Mouse (Mus musculus) thymus, postnatal 14 days (tissue): ENCODE data around the gene Mrpl43.
A peak's percentile ranks its signal among the peaks of the same experiment; 100 is the strongest.
"Not testable (repeated sequence)": the region's sequence is repeated elsewhere in the genome, so short reads cannot be mapped to it uniquely, and the experiment has no call there.

Source experiments
- DNase-seq: peaks from one replicate; pipeline ENCODE4 v3.0.0; 2021

Mrpl43 gene

GRCm38 (mm10) chr19:45005957-45006712 is at the start of gene Mrpl43:
Gene Mrpl43 (minus strand): TSS chr19:45006442.
- peak; percentile 96 for DNase-seq

- DNase-seq, result no peak
Measured at GRCm38 (mm10) chr19:45054892-45055690, 48.8 kb upstream of the Mrpl43 start.

- no peak for DNase-seq
Measured at GRCm38 (mm10) chr19:45053451-45053850, 47.2 kb upstream of the Mrpl43 start.

GRCm38 (mm10) chr19:45049523-45049922 is 43.3 kb upstream of the Mrpl43 start:
- no peak for DNase-seq

GRCm38 (mm10) chr19:45048644-45049365 is 42.6 kb upstream of the Mrpl43 start:
- DNase-seq, result no peak

- DNase-seq, result peak; percentile 61
Measured at GRCm38 (mm10) chr19:45047935-45048643, 41.8 kb upstream of the Mrpl43 start.

- peak; percentile 88 for DNase-seq
Measured at GRCm38 (mm10) chr19:45047417-45047934, 41.2 kb upstream of the Mrpl43 start, which contains the start of gene Sfxn3. Gene Sfxn3 (plus strand): TSS chr19:45047503.

- DNase-seq, result peak; percentile 83
Measured at GRCm38 (mm10) chr19:45046523-45047321, 40.5 kb upstream of the Mrpl43 start.

GRCm38 (mm10) chr19:45045651-45046050 is 39.4 kb upstream of the Mrpl43 start, which contains the start of gene Pdzd7:
Gene Pdzd7 (minus strand): TSS chr19:45045717.
- DNase-seq, result no peak

GRCm38 (mm10) chr19:45045236-45045635 is 39.0 kb upstream of the Mrpl43 start:
- no peak for DNase-seq

GRCm38 (mm10) chr19:45044389-45044927 is 38.2 kb upstream of the Mrpl43 start:
- DNase-seq, result no peak

- no peak for DNase-seq
Measured at GRCm38 (mm10) chr19:45040214-45040613, 34.0 kb upstream of the Mrpl43 start.

GRCm38 (mm10) chr19:45038198-45038597 is 32.0 kb upstream of the Mrpl43 start:
- not testable (repeated sequence) for DNase-seq

- DNase-seq, result peak; percentile 62
Measured at GRCm38 (mm10) chr19:45036867-45037266, 30.6 kb upstream of the Mrpl43 start.

GRCm38 (mm10) chr19:45032570-45033332 is 26.5 kb upstream of the Mrpl43 start:
- DNase-seq, result no peak

- peak; percentile 72 for DNase-seq
Measured at GRCm38 (mm10) chr19:45031780-45032179, 25.5 kb upstream of the Mrpl43 start.

GRCm38 (mm10) chr19:45030746-45031693 is 24.8 kb upstream of the Mrpl43 start:
- peak; percentile 71 for DNase-seq

GRCm38 (mm10) chr19:45030111-45030510 is 23.9 kb upstream of the Mrpl43 start:
- DNase-seq, result peak; percentile 70

- no peak for DNase-seq
Measured at GRCm38 (mm10) chr19:45029571-45029970, 23.3 kb upstream of the Mrpl43 start.
